Mouse (Mus musculus) kidney, postnatal 14 days (tissue): Measurements from ENCODE around the gene Krt32.

ENCODE experiments used
- DNase-seq: peaks from one replicate; pipeline ENCODE4 v3.0.0; 2022; ENCODE audit warnings: mixed read lengths

The Krt32 gene

GRCm38 (mm10) chr11:100047193-100047592 is 40.8 kb downstream of the Krt32 start:
- DNase-seq, result no peak

GRCm38 (mm10) chr11:100046303-100046866 is 41.6 kb downstream of the Krt32 start:
- DNase-seq, result no peak

- no peak for DNase-seq
These were observed 46.6 kb downstream of the Krt32 start, which contains the start of gene Krt34 for GRCm38 (mm10) chr11:100041454-100041853. Gene Krt34, minus strand, starts transcription at chr11:100041554.
